Mouse (Mus musculus): ENCODE measurements around the gene Ubp1. TPM values are rescaled to one million over a fixed set of nuclear protein-coding genes. Genes with fewer than 3 reads are reported as not detected.

The Ubp1 gene
- polyA plus RNA-seq, 1 experiment, result 31.1 TPM

GRCm38 (mm10) chr9:114016402-114016801, 85.7 kb downstream of the Ubp1 start:
- Histone ChIP-seq H3K4me2 (ENCODE audit: low read depth) (peak overlapping the region; percentile 67), H3K79me2 (ENCODE audit: control insufficient read depth, insufficient read depth) (peaks cover 43% of the 10 kb centered on the region), H3K36me3 (ENCODE audit: control insufficient read depth, insufficient read depth) (peaks cover 20% of the 10 kb centered on the region), H3K27me3 (ENCODE audit: control insufficient read depth, insufficient read depth, insufficient read length) (no peaks in the 10 kb centered on the region), H3ac (ENCODE audit: control insufficient read depth, insufficient read length) (no peak overlapping the region), H3K4me3 (no peak overlapping the region)
- TF ChIP-seq E2F4 (IDR thresholded peaks at IDR 0.05; ENCODE audit: insufficient read depth) (no peak), TCF3 (IDR thresholded peaks at IDR 0.05; ENCODE audit: insufficient read length, low read depth) (no peak), MYOG (IDR thresholded peaks at IDR 0.05; ENCODE audit: control insufficient read depth in 1 of 3, insufficient read depth in 1 of 3, insufficient read length in 2 of 3, low read depth in 2 of 3) (peak in 2 of 3 experiments; percentile 7 to 73), SRF (IDR thresholded peaks at IDR 0.05; ENCODE audit: control insufficient read depth, insufficient read length, low read depth) (peak; percentile 10), USF1 (IDR thresholded peaks at IDR 0.05; ENCODE audit: low read depth) (no peak), POLR2AphosphoS2 (IDR thresholded peaks at IDR 0.05; ENCODE audit: insufficient read length, low read depth) (no peak), MYOD1 (IDR thresholded peaks at IDR 0.05; ENCODE audit: control insufficient read depth in 1 of 3, insufficient read length in 2 of 3, low read depth in 2 of 3) (peak in 1 of 3 experiments; percentile 71), CEBPB (IDR thresholded peaks at IDR 0.05; ENCODE audit: insufficient read depth, poor library complexity, severe bottlenecking) (no peak), POLR2A (IDR thresholded peaks at IDR 0.05; ENCODE audit: insufficient read length, low read depth) (peak; percentile 57), REST (IDR thresholded peaks at IDR 0.05; ENCODE audit: insufficient read depth, insufficient read length) (no peak), MAX (IDR thresholded peaks at IDR 0.05; ENCODE audit: low read depth) (no peak), TCF12 (IDR thresholded peaks at IDR 0.05; ENCODE audit: insufficient read depth, poor library complexity, severe bottlenecking) (no peak)

GRCm38 (mm10) chr9:114019012-114019762, 88.5 kb downstream of the Ubp1 start:
- no peak overlapping the region for H3K4me3 ChIP-seq
- peaks cover 63% of the 10 kb centered on the region for H3K79me2 ChIP-seq (ENCODE audit: control insufficient read depth, insufficient read depth)
- H3K36me3 ChIP-seq (ENCODE audit: control insufficient read depth, insufficient read depth), result peaks cover 13% of the 10 kb centered on the region
- peak overlapping the region; percentile 4 for H3K4me2 ChIP-seq (ENCODE audit: low read depth)
- H3ac ChIP-seq (ENCODE audit: control insufficient read depth, insufficient read length), result no peak overlapping the region
- H3K27me3 ChIP-seq (ENCODE audit: control insufficient read depth, insufficient read depth, insufficient read length), result no peaks in the 10 kb centered on the region
- TF ChIP-seq MYOD1 (IDR thresholded peaks at IDR 0.05; ENCODE audit: control insufficient read depth in 1 of 3, insufficient read length in 2 of 3, low read depth in 2 of 3) (peak; percentile 47 to 84 (median 48)), POLR2AphosphoS2 (IDR thresholded peaks at IDR 0.05; ENCODE audit: insufficient read length, low read depth) (no peak), TCF12 (IDR thresholded peaks at IDR 0.05; ENCODE audit: insufficient read depth, poor library complexity, severe bottlenecking) (peak; percentile 91), MYOG (IDR thresholded peaks at IDR 0.05; ENCODE audit: control insufficient read depth in 1 of 3, insufficient read depth in 1 of 3, insufficient read length in 2 of 3, low read depth in 2 of 3) (peak in 2 of 3 experiments; percentile 72 to 85), TCF3 (IDR thresholded peaks at IDR 0.05; ENCODE audit: insufficient read length, low read depth) (peak; percentile 32)

GRCm38 (mm10) chr9:114022141-114022540, 91.4 kb downstream of the Ubp1 start:
- Histone ChIP-seq H3K4me2 (ENCODE audit: low read depth) (peak overlapping the region; percentile 36), H3K4me3 (no peak overlapping the region), H3K79me2 (ENCODE audit: control insufficient read depth, insufficient read depth) (peaks cover 74% of the 10 kb centered on the region), H3K27me3 (ENCODE audit: control insufficient read depth, insufficient read depth, insufficient read length) (no peaks in the 10 kb centered on the region), H3ac (ENCODE audit: control insufficient read depth, insufficient read length) (no peak overlapping the region), H3K36me3 (ENCODE audit: control insufficient read depth, insufficient read depth) (peaks cover 3% of the 10 kb centered on the region)
- TF ChIP-seq MYOG (IDR thresholded peaks at IDR 0.05; ENCODE audit: control insufficient read depth in 1 of 3, insufficient read depth in 1 of 3, insufficient read length in 2 of 3, low read depth in 2 of 3), result peak in 2 of 3 experiments; percentile 87 to 91
- TF ChIP-seq POLR2AphosphoS2 (IDR thresholded peaks at IDR 0.05; ENCODE audit: insufficient read length, low read depth), result no peak
- no peak for TF ChIP-seq E2F4 (IDR thresholded peaks at IDR 0.05; ENCODE audit: insufficient read depth)
- TF ChIP-seq CEBPB (IDR thresholded peaks at IDR 0.05; ENCODE audit: insufficient read depth, poor library complexity, severe bottlenecking), result no peak
- peak; percentile 56 to 85 (median 71) for TF ChIP-seq MYOD1 (IDR thresholded peaks at IDR 0.05; ENCODE audit: control insufficient read depth in 1 of 3, insufficient read length in 2 of 3, low read depth in 2 of 3)
- TF ChIP-seq USF1 (IDR thresholded peaks at IDR 0.05; ENCODE audit: low read depth), result no peak
- TF ChIP-seq TCF12 (IDR thresholded peaks at IDR 0.05; ENCODE audit: insufficient read depth, poor library complexity, severe bottlenecking), result peak; percentile 81
- peak; percentile 1 for TF ChIP-seq TCF3 (IDR thresholded peaks at IDR 0.05; ENCODE audit: insufficient read length, low read depth)
- TF ChIP-seq REST (IDR thresholded peaks at IDR 0.05; ENCODE audit: insufficient read depth, insufficient read length), result no peak
- TF ChIP-seq MAX (IDR thresholded peaks at IDR 0.05; ENCODE audit: low read depth), result no peak

- no peaks in the 10 kb centered on the region for H3K36me3 ChIP-seq (ENCODE audit: control insufficient read depth, insufficient read depth)
- H3K4me2 ChIP-seq (ENCODE audit: low read depth), result peak overlapping the region; percentile 83
- H3K27me3 ChIP-seq (ENCODE audit: control insufficient read depth, insufficient read depth, insufficient read length), result no peaks in the 10 kb centered on the region
- TF ChIP-seq TCF3 (IDR thresholded peaks at IDR 0.05; ENCODE audit: insufficient read length, low read depth) (no peak), MYOD1 (IDR thresholded peaks at IDR 0.05; ENCODE audit: control insufficient read depth in 1 of 3, insufficient read length in 2 of 3, low read depth in 2 of 3) (no peak), MAX (IDR thresholded peaks at IDR 0.05; ENCODE audit: low read depth) (no peak), MYOG (IDR thresholded peaks at IDR 0.05; ENCODE audit: control insufficient read depth in 1 of 3, insufficient read depth in 1 of 3, insufficient read length in 2 of 3, low read depth in 2 of 3) (no peak), USF1 (IDR thresholded peaks at IDR 0.05; ENCODE audit: low read depth) (no peak), SRF (IDR thresholded peaks at IDR 0.05; ENCODE audit: control insufficient read depth, insufficient read length, low read depth) (no peak), CEBPB (IDR thresholded peaks at IDR 0.05; ENCODE audit: insufficient read depth, poor library complexity, severe bottlenecking) (no peak), REST (IDR thresholded peaks at IDR 0.05; ENCODE audit: insufficient read depth, insufficient read length) (no peak), TCF12 (IDR thresholded peaks at IDR 0.05; ENCODE audit: insufficient read depth, poor library complexity, severe bottlenecking) (no peak), E2F4 (IDR thresholded peaks at IDR 0.05; ENCODE audit: insufficient read depth) (no peak)
- H3ac ChIP-seq (ENCODE audit: control insufficient read depth, insufficient read length), result peak overlapping the region; percentile 41
- peak overlapping the region; percentile 69 for H3K4me3 ChIP-seq
- peaks cover 53% of the 10 kb centered on the region for H3K79me2 ChIP-seq (ENCODE audit: control insufficient read depth, insufficient read depth)
These were observed 94.4 kb downstream of the Ubp1 start for GRCm38 (mm10) chr9:114025182-114025581.
